Mouse (Mus musculus) fat pad, adult 2 months (tissue): ENCODE measurements around the gene Klf13.

Experiments used
- DNase-seq: peaks from one replicate; pipeline ENCODE4 v3.0.0-alpha.2; 2011; ENCODE audit warnings: low read depth, low spot score; ENCODE audit errors: extremely low read depth

Klf13 gene

GRCm38 (mm10) chr7:63889116-63889975 is 49.4 kb downstream of the Klf13 start:
- no peak for DNase-seq

- no peak for DNase-seq
These were observed 50.0 kb downstream of the Klf13 start for GRCm38 (mm10) chr7:63888674-63889073.

- DNase-seq: no peak
These were observed 51.1 kb downstream of the Klf13 start for GRCm38 (mm10) chr7:63887602-63888123.

GRCm38 (mm10) chr7:63887034-63887551 is 51.6 kb downstream of the Klf13 start:
- DNase-seq: no peak

GRCm38 (mm10) chr7:63885025-63885424 is 53.7 kb downstream of the Klf13 start:
- no peak for DNase-seq

GRCm38 (mm10) chr7:63882739-63883138 is 56.0 kb downstream of the Klf13 start:
- no peak for DNase-seq

GRCm38 (mm10) chr7:63879583-63879982 is 59.1 kb downstream of the Klf13 start:
- no peak for DNase-seq

- DNase-seq: no peak
These were observed 61.1 kb downstream of the Klf13 start for GRCm38 (mm10) chr7:63877610-63878009.

GRCm38 (mm10) chr7:63876640-63877039 is 62.1 kb downstream of the Klf13 start:
- DNase-seq: no peak

- no peak for DNase-seq
These were observed 63.0 kb downstream of the Klf13 start for GRCm38 (mm10) chr7:63875686-63876085.

- DNase-seq: no peak
These were observed 64.8 kb downstream of the Klf13 start for GRCm38 (mm10) chr7:63873880-63874279.

- DNase-seq: no peak
These were observed 67.0 kb downstream of the Klf13 start for GRCm38 (mm10) chr7:63871698-63872097.

- DNase-seq: no peak
These were observed 70.3 kb downstream of the Klf13 start for GRCm38 (mm10) chr7:63868356-63868918.

- DNase-seq: no peak
These were observed 72.8 kb downstream of the Klf13 start for GRCm38 (mm10) chr7:63865911-63866310.

- DNase-seq: no peak
These were observed 75.7 kb downstream of the Klf13 start for GRCm38 (mm10) chr7:63863046-63863445.

- DNase-seq: no peak
These were observed 77.6 kb downstream of the Klf13 start for GRCm38 (mm10) chr7:63861123-63861522.

GRCm38 (mm10) chr7:63858571-63859152 is 80.1 kb downstream of the Klf13 start:
- no peak for DNase-seq

- no peak for DNase-seq
These were observed 80.8 kb downstream of the Klf13 start for GRCm38 (mm10) chr7:63857771-63858417.

- no peak for DNase-seq
These were observed 83.4 kb downstream of the Klf13 start for GRCm38 (mm10) chr7:63855283-63855682.

- DNase-seq: peak; percentile 46
These were observed 86.7 kb downstream of the Klf13 start for GRCm38 (mm10) chr7:63851841-63852533.
